Mouse (Mus musculus) G1E (cell line): ENCODE results near the gene Mtus2.

Experiments
- CTCF ChIP-seq: IDR thresholded peaks from 2 replicates; pipeline ENCODE4 v1.5.1; 2012; ENCODE audit warnings: low read depth, low read length, inconsistent platforms, mixed read lengths
- GATA1 ChIP-seq: IDR thresholded peaks from 2 replicates; pipeline ENCODE4 v1.6.1; 2012; ENCODE audit warnings: borderline replicate concordance, low read length, inconsistent platforms, mixed read lengths
- GATA2 ChIP-seq: IDR thresholded peaks from 2 replicates; pipeline ENCODE4 v1.6.1; 2012; ENCODE audit warnings: low read depth, low read length, inconsistent platforms, borderline replicate concordance
- POLR2AphosphoS5 ChIP-seq: IDR thresholded peaks from 2 replicates; pipeline ENCODE4 v1.6.1; 2012; ENCODE audit warnings: low read depth, low read length, inconsistent platforms; ENCODE audit not compliant: insufficient replicate concordance

GRCm38 (mm10) chr5:147959088-147959487 is 2.0 kb downstream of the Mtus2 start:
- TF ChIP-seq CTCF, result no peak
- TF ChIP-seq GATA1, result no peak
- no peak for TF ChIP-seq POLR2AphosphoS5
- TF ChIP-seq GATA2, result no peak
